Mouse (Mus musculus) layer of hippocampus, adult 8-10 months (tissue): Measurements from ENCODE around the gene Slc7a5. TPM values are rescaled to one million over a fixed set of nuclear protein-coding genes. Genes with fewer than 3 reads are reported as not detected.

Source experiments
- DNase-seq, 2 experiments: peaks; one replicate each; pipeline ENCODE4 v3.0.0; 2022; ENCODE audit warnings: low spot score in 2 of 2
- total RNA-seq, 4 experiments: library from RNA; stranded (reverse); gene quantifications; 2 replicates each; pipeline ENCODE4 v1.2.4; 2022

Slc7a5 gene
- 10 to 100 TPM; 52.0 to 66.6 (median 61.8) TPM for total RNA-seq

- DNase-seq = peak; percentile 88 to 92
These were observed at the start of gene Slc7a5 for GRCm38 (mm10) chr8:121907587-121908248. Slc7a5 (minus strand) TSS chr8:121907694.

- DNase-seq = no peak
These were observed 48.5 kb upstream of the Slc7a5 start for GRCm38 (mm10) chr8:121955825-121956500.

DNA sequence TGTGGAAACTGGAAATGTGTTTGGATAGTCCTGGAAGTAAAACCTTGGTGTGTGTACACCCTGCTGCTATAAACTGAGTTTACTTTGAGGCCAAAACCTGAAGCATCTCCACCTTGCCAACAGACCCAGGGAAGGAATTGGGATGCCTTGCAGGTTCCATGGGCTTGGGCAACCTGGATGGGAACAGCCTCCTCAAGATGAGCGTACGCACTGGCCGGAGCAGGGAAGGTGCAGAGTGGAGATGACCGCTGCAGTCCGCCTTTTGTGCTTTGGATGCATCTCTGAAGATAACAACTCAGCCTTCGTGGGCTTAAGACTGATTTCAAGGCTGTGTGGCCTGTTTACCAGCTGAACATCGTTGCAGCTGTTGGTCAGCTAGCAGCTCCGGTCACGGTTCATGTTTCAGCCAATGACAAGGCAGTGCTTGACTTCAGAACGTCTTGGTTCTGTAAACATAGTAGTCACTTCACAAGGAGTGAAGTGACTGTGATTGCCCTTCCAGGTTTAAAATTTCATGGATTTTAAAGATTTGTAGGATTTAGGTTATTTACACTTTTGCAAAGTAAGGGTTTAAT, 47.6 kb upstream of the Slc7a5 start:
- DNase-seq = no peak

DNA sequence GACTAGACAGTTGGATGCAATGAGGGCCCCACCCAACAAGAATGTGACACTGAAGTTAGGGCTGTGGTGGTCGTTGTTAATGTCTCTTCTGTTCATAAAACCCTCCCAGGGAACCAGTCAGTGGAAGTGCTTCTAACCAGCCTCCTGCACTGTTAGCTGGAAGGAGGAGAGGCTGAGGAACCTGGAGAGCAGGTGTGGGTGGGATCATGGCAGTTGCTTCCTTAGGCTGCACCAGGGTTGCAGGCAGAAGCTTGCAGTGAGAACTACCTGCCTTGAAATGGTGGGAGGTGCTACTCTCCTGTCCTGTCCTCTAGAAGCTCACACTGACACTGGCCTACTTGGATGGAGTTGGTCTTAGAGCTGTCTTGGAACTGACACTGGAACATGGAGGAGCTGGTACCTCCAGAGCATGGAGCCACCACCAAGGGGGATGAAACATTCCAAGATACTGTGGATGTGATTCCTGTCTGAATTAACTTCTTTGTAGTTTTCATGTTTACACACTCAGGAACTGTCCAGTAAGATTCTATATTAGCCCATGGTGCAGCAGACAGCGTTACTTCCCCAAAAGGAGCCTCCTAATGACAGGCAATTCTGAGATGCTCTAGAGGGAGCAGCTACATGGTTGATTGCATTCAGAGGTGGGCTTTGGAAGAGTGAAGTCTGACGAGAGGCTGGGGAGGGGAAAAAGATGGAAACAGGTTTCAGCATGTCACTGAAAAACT, 46.5 kb upstream of the Slc7a5 start:
- DNase-seq = no peak

DNA sequence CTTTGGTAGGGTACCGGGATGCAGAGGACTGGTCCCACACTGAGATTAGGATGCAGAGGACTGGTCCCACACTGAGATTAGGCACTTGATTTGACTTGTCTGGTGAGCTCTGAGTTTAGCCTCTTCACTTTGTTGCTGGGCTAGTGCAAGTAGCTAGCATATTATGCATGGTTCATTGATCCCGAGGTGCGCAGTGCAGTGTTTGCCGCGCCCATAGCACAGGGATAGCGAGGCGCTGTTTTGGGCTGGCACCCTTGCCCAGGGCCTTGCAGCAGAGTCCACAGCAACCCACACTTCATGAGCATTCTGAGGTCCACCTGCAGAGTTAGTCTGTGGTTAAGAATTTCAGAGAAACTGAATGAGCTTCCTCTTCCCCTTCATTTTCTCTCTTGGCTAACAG, 45.3 kb upstream of the Slc7a5 start:
- no peak for DNase-seq

- DNase-seq = no peak
These were observed 44.6 kb upstream of the Slc7a5 start for GRCm38 (mm10) chr8:121952122-121952521.

DNA sequence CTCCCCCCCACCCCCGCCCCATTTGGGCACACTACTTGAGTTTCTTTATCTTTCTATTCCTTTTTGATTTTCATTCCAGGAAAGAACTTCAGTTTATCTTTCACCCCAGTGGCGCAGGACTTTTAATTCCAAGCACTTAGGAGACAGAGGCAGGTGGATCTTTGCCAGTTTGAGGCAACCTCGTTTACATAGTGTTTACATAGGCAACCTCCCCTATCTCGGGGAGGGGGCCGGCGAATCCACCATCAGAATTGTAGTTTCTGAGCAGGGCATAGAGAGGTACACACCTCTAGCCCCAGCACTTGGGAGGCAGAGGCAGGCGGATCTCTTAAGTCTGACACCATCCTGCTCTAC, 44.1 kb upstream of the Slc7a5 start:
- no peak for DNase-seq

- DNase-seq = peak in 1 of 2 experiments; percentile 60
These were observed 43.5 kb upstream of the Slc7a5 start for GRCm38 (mm10) chr8:121950749-121951655.

- peak; percentile 98 to 99 for DNase-seq
These were observed 42.7 kb upstream of the Slc7a5 start for GRCm38 (mm10) chr8:121949941-121950748.

GRCm38 (mm10) chr8:121949222-121949800, 41.8 kb upstream of the Slc7a5 start, which contains the start of gene Banp:
Banp (plus strand) TSS chr8:121949750.
- DNase-seq = no peak

DNA sequence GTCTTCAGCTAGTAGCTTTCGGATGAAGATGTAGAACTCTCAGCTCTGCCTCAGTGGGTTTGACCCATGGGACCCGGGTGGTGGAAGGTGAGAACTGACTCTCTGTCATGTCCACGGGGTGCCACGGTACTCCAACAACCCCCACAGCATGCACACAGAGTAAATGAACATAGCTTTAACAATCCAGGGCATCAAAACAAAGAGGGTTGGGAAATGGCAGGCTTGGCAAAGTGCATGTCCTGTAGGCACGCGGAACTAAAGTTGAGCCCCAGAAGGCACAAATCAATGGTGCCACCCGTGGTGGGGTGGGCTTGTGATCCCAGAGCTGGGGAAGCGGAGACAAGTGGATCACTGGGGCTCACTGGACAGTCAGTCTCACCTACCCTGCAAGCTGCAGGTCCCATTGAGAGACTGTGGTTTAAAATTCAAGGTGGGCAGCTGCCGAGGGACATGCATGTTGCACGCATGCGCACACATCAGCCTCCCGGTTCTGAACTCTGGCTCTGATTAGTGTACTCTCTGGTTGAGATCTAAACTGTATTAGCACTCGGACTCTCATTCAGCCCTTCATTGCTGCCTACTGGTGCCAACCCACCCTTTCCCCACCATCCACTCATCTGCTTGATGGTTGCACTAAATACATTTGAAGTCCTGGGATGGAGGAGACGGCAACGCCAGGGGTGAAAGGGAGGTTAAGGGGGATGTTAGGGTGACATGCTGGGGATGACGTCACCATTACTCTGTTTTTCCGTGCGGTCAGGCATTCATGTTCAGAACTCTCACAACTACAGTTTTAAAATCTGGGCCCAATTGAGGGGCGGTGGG, 41.0 kb upstream of the Slc7a5 start:
- no peak for DNase-seq

GRCm38 (mm10) chr8:121947753-121948141, 40.3 kb upstream of the Slc7a5 start:
- peak; percentile 67 to 80 for DNase-seq

GRCm38 (mm10) chr8:121947047-121947752, 39.7 kb upstream of the Slc7a5 start:
- DNase-seq = no peak

DNA sequence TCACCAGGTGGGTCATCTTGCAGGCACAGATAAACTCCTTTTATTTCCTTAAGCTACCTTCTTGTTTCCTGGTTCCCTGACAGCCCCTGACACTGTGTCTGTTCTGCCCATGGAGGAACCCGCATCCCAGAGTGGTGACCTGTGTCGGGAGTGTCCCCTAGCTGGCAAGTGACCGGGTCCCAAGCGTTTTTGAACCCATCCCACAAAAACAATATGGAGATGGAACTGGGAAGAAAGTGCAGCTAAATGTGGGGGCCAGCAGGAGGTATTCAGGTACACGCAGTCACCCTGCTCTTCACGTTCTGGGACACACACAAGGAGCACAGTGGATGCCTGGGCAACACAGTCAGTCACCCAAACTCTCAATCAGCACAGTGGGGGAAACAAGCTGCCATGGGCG, 38.9 kb upstream of the Slc7a5 start:
- no peak for DNase-seq

DNA sequence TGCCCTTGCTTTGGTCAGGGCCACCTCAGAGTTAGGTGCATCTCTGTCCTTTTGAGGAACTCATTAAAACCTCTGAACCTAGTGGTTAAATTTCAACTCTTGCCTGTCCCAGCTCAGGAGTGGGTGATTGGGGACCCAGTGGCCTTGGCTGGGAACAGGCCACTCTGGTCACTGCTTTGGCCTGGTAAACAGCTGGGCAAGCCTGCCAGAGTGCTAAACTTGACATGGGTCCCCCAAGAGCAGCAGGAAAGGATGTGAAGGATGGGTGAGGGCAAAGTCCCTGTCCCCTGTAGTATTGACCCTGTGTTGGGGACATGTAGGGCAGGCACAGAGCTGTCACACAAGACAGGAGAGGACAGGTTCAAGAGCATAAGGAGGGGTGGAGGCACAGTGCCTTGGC, 37.3 kb upstream of the Slc7a5 start, which contains the start of gene Car5a:
Gene Car5a (minus strand): TSS at position 74 of the 400 bp plus-strand sequence.
- DNase-seq = no peak

- no peak for DNase-seq
These were observed 36.2 kb upstream of the Slc7a5 start for GRCm38 (mm10) chr8:121943716-121944115.

DNA sequence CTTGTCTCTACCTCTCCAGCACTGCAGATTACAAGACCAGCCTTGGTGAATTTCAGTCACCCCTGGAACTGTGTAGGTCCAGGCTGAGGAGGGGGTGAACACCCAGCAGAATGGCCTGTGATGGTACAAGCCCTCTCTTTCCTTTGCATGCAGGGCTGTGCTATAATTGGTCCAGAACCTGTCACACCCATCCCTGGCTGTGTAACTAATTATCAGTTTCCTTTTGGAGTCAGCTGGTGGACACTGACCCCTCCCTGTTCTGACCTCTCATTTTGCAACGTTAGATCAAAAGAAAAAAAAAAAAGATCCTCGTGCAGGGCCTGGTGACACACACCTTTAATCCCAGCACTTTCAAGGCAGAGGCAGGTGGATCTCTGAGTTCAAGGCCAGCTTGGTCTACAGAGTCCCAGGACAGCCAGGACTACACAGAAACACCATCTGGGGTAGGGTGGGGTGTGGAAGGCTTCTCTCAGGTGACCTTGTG, 35.6 kb upstream of the Slc7a5 start:
- no peak for DNase-seq

DNA sequence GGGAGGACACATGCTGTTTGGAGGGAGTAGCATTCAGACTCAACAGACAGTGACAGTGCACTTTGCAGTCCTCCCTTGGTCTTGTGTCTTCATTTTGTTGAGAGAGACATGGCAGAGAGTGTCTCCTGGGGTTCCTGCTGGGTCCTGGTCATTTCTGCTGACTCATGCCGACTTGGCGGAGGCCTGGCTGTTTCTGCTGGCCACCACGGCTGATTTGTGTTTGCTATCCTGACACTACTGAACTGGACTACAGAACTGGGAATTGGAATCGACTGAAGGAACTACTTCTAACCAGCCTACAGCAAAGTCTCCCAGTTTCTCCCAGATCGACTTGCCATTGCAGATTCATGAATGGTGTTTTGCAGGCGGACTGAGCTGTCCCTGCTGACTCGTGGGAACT, 31.2 kb upstream of the Slc7a5 start:
- DNase-seq = no peak
